Mouse (Mus musculus) embryonic facial prominence, embryonic 15.5 days (tissue): ENCODE measurements around the gene Tnni3k. TPM values are rescaled to one million over a fixed set of nuclear protein-coding genes. Genes with fewer than 3 reads are reported as not detected.
A peak's percentile ranks its signal among the peaks of the same experiment; 100 is the strongest.

Source experiments
- ATAC-seq: fragments of 200-750 bp; cut with Nextera tagmentation; 2 replicates; pipeline ENCODE4 v1.8.0; 2017; ENCODE audit warnings: low read depth, moderate TSS enrichment; ENCODE audit not compliant: insufficient number of reproducible peaks, low FRiP score, low TSS enrichment
- H3K27ac ChIP-seq: fragments of 300-500 bp; sonication (generic); replicated peaks from 2 replicates; pipeline ENCODE4 v1.5.1; 2015; ENCODE audit warnings: mild to moderate bottlenecking, inconsistent platforms
- H3K27me3 ChIP-seq: fragments of 300-500 bp; sonication (generic); 2 replicates; pipeline ENCODE4 v1.6.1; 2015; ENCODE audit warnings: inconsistent platforms
- H3K36me3 ChIP-seq: fragments of 300-500 bp; sonication (generic); 2 replicates; pipeline ENCODE4 v1.6.1; 2015; ENCODE audit warnings: mild to moderate bottlenecking, inconsistent platforms
- H3K4me1 ChIP-seq: fragments of 300-500 bp; sonication (generic); 2 replicates; pipeline ENCODE4 v1.6.1; 2015; ENCODE audit warnings: inconsistent platforms
- H3K4me2 ChIP-seq: fragments of 300-500 bp; sonication (generic); replicated peaks from 2 replicates; pipeline ENCODE4 v1.6.1; 2015; ENCODE audit warnings: mild to moderate bottlenecking, inconsistent platforms
- H3K4me3 ChIP-seq: fragments of 300-500 bp; sonication (generic); replicated peaks from 2 replicates; pipeline ENCODE4 v1.5.1; 2015; ENCODE audit warnings: mild to moderate bottlenecking, inconsistent platforms
- H3K9ac ChIP-seq: fragments of 300-500 bp; sonication (generic); 2 replicates; pipeline ENCODE4 v1.6.1; 2015; ENCODE audit warnings: inconsistent platforms
- H3K9me3 ChIP-seq: fragments of 300-500 bp; sonication (generic); replicated peaks from 2 replicates; pipeline ENCODE4 v1.6.1; 2016; ENCODE audit warnings: inconsistent platforms
- WGBS: fragments of 180-500 bp; shearing (Covaris S2); methylation state at CpG from one replicate; pipeline ENCODE4 v1.1.7; 2015; 5-methylcytosine and 5-hydroxymethylcytosine counted together
- polyA plus RNA-seq: library from polyadenylated mRNA; unstranded; fragments of >200 nt; fragmentation: Nextera tagmentation; extraction: Ambion mirVana; gene quantifications from 2 replicates; pipeline ENCODE4 v1.2.1, GENCODE M21; 2015

Tnni3k gene
- polyA plus RNA-seq, 1 experiment from 2014 or later, result not detected

DNA sequence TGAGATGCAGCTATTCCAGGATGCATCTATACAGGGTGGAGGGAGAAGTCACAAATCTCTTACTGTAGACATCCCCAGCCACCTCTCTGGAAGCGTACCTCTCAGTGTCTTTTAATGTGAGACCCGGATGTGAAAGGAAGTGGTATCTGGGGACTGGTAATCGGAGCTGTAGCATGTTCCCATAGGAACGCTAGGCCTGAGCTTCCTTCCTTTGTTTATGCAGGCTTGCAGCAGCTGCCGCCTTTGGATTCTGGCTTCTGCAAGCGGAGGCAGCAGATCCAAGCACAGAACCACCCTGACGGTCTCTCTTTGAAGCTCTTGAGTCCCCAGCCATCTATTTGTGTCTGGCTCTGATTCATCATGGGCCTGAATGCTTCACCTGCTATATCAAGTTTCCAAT is 248.6 kb downstream of the Tnni3k start:
- Histone ChIP-seq H3K9ac (no peak overlapping the region), H3K4me2 (no peak overlapping the region), H3K27ac (no peak overlapping the region), H3K4me3 (no peak overlapping the region), H3K9me3 (no peaks in the 10 kb centered on the region), H3K4me1 (no peaks in the 10 kb centered on the region), H3K36me3 (no peaks in the 10 kb centered on the region), H3K27me3 (no peaks in the 10 kb centered on the region; the same call in 1 of the 2 replicates)
- peak; percentile 71 for ATAC-seq
- WGBS, result 28% methylated on average over 7 of the region's 7 CpGs

DNA sequence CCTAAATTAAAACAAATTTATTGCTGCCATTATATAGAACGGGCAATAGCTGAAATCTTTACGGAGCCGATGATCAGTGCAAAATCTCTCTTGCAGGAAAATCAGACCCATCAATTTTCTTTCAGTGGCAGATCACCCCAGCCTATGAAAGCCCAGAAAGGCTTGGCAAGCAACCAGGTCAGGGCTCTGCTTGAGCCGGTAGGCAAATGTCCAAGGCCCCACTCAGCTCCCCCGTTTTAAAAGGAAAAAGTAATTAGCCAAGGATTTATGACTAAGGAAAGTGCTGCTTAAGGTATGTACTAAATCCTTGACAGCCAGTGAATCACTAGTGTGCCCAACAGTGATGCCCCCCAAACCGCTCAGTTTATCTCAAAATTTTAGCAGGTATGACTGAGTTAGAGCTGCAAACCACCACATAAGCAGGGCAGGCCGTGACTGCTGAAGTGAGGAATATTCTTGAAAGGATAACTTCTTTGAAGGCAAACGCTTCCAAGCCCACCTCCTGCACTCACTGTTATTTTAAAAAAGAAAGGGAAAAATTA is 254.2 kb downstream of the Tnni3k start:
- H3K4me1 ChIP-seq, result no peaks in the 10 kb centered on the region
- H3K4me2 ChIP-seq, result no peak overlapping the region
- H3K27ac ChIP-seq, result no peak overlapping the region
- H3K36me3 ChIP-seq, result no peaks in the 10 kb centered on the region
- ATAC-seq, result no peak
- 82% methylated on average over 8 of the region's 8 CpGs for WGBS
- no peak overlapping the region for H3K4me3 ChIP-seq
- no peaks in the 10 kb centered on the region for H3K9me3 ChIP-seq
- H3K9ac ChIP-seq, result no peak overlapping the region
- H3K27me3 ChIP-seq, result no peaks in the 10 kb centered on the region

DNA sequence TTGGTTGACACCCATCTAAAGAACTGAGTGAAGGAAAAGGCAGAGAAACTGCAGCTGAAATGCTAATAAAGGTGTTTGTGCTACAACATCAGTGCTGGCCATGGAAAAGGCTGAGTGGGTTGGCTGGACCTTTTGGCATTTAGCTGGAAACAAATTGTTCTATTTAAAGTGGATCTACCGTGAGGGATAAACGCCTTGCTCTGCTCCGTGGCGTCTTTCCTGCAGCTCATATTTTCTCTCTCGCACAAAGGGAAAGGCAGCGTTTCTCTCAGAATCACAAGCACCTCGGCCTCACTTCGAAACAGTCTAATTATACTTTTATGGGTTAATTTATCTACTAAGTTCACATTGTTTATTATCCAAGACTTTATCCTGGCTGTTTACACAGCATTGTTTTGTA is 254.8 kb downstream of the Tnni3k start:
- ATAC-seq, result no peak
- no peak overlapping the region for H3K4me3 ChIP-seq
- 76% methylated on average over 8 of the region's 8 CpGs for WGBS
- no peak overlapping the region for H3K27ac ChIP-seq
- H3K4me2 ChIP-seq, result no peak overlapping the region
- H3K27me3 ChIP-seq, result no peaks in the 10 kb centered on the region
- H3K4me1 ChIP-seq, result no peaks in the 10 kb centered on the region
- no peak overlapping the region for H3K9ac ChIP-seq
- no peaks in the 10 kb centered on the region for H3K9me3 ChIP-seq
- H3K36me3 ChIP-seq, result no peaks in the 10 kb centered on the region

DNA sequence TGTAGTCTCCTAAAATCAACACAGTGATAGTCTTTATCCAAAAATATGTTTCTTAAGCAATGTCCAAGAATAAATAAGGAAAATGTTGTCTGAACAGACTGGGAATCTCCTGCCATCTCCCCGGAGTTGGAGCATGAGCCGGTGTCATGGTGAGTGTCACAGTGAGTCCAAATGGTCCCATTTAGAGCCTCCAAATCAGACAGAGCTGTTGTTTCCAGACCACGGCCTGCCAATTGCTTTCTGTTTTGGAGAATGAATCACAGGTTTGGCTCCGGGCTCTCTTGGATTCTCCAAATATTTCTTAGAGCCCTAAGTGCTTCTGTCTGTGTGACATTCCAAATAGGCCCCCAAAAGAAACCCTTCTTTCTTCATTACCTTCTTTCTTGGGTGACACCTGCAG is 256.4 kb downstream of the Tnni3k start:
- 52% methylated on average over 4 of the region's 4 CpGs for WGBS
- Histone ChIP-seq H3K4me2 (no peak overlapping the region), H3K27ac (no peak overlapping the region)

DNA sequence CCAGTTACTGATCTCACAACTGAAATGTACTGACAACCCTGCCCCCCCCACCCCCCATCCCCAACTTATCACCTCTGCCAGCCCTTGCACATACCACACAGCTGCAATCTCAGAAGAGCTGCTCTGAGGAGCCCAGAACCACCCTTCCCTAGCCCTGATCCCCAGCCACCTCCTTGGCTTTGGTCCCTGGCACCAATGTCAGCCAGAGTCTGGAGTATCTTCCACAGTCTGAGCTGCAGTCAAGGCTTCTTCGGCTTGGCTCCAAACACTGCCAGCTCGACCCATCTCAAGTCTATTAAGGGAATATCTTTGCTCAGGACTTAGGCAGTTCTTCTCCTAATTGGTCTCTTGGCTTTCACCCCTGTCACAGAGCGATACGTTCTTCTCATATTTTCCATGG is 261.6 kb downstream of the Tnni3k start:
- no peaks in the 10 kb centered on the region for H3K36me3 ChIP-seq
- H3K27ac ChIP-seq, result no peak overlapping the region
- WGBS, result 55% methylated on average over 4 of the region's 4 CpGs
- no peaks in the 10 kb centered on the region for H3K27me3 ChIP-seq
- no peak overlapping the region for H3K4me3 ChIP-seq
- H3K4me1 ChIP-seq, result no peaks in the 10 kb centered on the region
- H3K9ac ChIP-seq, result no peak overlapping the region
- no peak overlapping the region for H3K4me2 ChIP-seq
- no peaks in the 10 kb centered on the region for H3K9me3 ChIP-seq
- ATAC-seq, result no peak

More for the DNA sequence above, 256.4 kb downstream of the Tnni3k start:
- Histone ChIP-seq H3K4me1 (no peaks in the 10 kb centered on the region), H3K27me3 (no peaks in the 10 kb centered on the region), H3K4me3 (no peak overlapping the region), H3K36me3 (no peaks in the 10 kb centered on the region), H3K9me3 (no peaks in the 10 kb centered on the region), H3K9ac (no peak overlapping the region)
- ATAC-seq, result no peak

DNA sequence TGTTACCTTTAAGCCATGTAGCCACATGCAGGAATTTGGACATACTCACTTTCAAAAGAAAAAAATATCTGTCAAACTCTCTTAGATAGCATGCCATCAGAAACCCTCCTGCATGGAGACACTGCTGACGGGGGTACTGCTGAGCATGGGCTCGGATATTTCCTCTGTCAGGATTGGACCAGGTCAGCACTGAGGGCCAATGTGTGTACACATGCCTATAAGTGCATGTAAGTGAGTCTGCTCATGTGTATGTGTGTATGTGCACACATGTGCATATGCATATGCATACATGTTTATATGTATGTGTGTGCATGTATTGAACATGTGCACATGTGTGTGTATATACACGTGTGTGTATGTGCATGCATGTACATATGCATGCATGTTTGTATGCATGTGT is 267.6 kb downstream of the Tnni3k start:
- Histone ChIP-seq H3K27ac (no peak overlapping the region), H3K27me3 (no peaks in the 10 kb centered on the region), H3K4me3 (no peak overlapping the region), H3K9ac (no peak overlapping the region), H3K4me2 (no peak overlapping the region), H3K36me3 (no peaks in the 10 kb centered on the region), H3K9me3 (no peaks in the 10 kb centered on the region), H3K4me1 (no peaks in the 10 kb centered on the region)
- 77% methylated on average over 3 of the region's 3 CpGs for WGBS
- no peak for ATAC-seq

DNA sequence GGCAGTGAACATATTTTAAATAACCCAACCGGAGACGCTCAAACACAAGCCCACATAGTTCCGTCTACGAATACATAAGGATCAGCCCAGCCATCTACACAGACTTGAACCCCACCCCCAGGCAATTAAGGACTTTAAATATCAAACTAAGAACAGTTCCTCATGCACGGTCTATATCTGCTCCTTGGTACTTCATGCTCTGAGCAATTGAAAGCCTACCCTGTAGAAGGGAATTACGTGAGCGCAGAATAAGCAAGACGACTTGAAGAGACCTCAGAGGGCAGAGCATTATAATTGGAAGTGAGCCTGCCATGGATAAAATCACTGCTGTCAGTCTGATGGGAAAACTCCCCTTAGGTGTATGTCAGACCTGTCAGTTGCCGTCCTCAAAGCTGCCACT is 268.9 kb downstream of the Tnni3k start:
- no peaks in the 10 kb centered on the region for H3K36me3 ChIP-seq
- no peak overlapping the region for H3K4me2 ChIP-seq
- no peak for ATAC-seq
- H3K4me1 ChIP-seq, result no peaks in the 10 kb centered on the region
- H3K9me3 ChIP-seq, result no peaks in the 10 kb centered on the region
- no peak overlapping the region for H3K27ac ChIP-seq
- H3K9ac ChIP-seq, result no peak overlapping the region
- H3K4me3 ChIP-seq, result no peak overlapping the region
- WGBS, result 66% methylated on average over 9 of the region's 9 CpGs
- no peaks in the 10 kb centered on the region for H3K27me3 ChIP-seq

DNA sequence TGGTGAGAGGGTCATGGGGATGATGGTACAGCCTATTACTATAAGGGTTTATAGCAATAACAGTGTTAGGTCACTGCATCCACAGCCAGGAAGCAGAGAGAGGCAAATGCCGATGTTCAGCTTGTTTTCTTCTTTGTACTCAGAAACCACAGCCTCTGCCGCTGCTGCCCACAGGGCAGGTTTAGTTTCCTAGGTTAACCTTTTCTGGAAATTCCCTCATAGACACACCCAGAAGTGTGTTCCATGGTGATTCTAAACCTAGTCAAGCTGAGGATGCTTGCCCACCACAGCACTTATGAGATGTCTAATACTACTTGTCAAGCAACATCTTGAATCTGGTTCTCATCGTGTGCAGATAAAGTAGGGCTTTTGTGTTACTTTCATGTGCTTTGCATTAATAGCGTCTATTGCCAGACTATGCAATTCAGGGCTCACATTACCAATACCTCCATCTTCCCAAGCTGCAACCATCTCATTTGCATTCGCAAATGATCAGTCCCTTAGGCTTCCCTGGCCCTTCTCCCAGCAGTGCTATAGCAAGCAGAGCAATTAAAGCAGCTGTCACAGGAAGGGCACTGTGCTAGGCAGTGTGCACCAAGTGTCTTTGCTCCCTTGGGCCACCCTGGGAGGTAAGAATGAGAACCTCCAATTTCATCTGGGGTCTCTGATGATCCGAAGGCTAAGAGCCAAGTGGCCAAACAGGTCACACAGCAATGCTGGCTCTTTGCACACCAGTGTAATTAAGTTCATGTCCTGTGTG is 276.2 kb downstream of the Tnni3k start:
- Histone ChIP-seq H3K4me1 (peaks cover 14% of the 10 kb centered on the region; the same call in 1 of the 2 replicates), H3K9ac (no peak overlapping the region), H3K27me3 (no peaks in the 10 kb centered on the region), H3K27ac (no peak overlapping the region), H3K9me3 (no peaks in the 10 kb centered on the region), H3K4me2 (no peak overlapping the region), H3K4me3 (no peak overlapping the region), H3K36me3 (no peaks in the 10 kb centered on the region)
- ATAC-seq, result peak; percentile 47; the same call in 1 of the 2 replicates
- 20% methylated on average over 6 of the region's 6 CpGs for WGBS

DNA sequence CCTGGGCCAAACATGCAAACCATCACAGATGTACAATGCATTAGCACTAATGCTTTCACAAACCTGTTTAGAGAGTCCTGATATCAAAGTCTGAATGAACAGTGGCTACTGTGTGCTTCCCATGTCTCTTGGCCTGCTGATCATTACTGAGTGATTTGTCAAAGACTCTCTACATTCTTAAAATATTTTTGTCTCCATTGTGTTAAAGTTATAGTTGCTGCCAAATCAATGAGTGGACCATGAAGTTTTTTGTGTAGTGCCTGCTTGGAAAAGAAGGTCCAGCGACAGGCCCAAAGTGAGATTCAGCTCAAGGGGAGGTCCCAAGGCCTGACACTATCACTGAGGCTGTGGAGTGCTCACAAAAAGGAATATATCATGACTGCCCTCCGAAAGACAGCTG is 283.6 kb downstream of the Tnni3k start:
- no peak overlapping the region for H3K4me2 ChIP-seq
- no peak overlapping the region for H3K4me3 ChIP-seq
- H3K27me3 ChIP-seq, result no peaks in the 10 kb centered on the region
- no peak for ATAC-seq
- 90% methylated on average over 2 of the region's 2 CpGs for WGBS
- no peaks in the 10 kb centered on the region for H3K9me3 ChIP-seq
- no peak overlapping the region for H3K27ac ChIP-seq
- no peaks in the 10 kb centered on the region for H3K4me1 ChIP-seq
- no peaks in the 10 kb centered on the region for H3K36me3 ChIP-seq
- H3K9ac ChIP-seq, result no peak overlapping the region

DNA sequence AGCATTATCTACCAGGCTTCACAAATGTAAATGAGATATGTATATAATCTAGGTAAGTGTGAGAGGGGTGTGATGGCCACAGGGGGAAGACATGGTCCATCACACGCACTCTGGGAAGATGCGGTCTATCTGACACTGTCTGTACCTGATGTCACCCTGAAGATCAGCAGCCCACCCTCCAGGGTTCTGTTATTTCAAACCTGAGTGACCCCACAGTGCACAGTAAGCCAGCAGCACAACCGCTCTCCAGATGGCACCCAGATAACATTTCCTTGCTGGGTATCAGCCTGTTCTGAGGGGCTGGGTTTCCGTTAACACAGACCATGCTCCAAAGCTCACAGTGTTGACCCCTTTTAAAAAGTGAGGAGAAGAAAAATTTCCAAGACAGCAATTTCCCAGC is 288.9 kb downstream of the Tnni3k start:
- Histone ChIP-seq H3K9me3 (no peaks in the 10 kb centered on the region), H3K9ac (no peak overlapping the region), H3K4me2 (no peak overlapping the region), H3K27ac (no peak overlapping the region), H3K27me3 (no peaks in the 10 kb centered on the region), H3K36me3 (no peaks in the 10 kb centered on the region), H3K4me3 (no peak overlapping the region), H3K4me1 (no peaks in the 10 kb centered on the region)
- ATAC-seq, result 0 out of 2 replicates have a peak, but pooled peaks have one; percentile 34
- 53% methylated on average over 4 of the region's 4 CpGs for WGBS

DNA sequence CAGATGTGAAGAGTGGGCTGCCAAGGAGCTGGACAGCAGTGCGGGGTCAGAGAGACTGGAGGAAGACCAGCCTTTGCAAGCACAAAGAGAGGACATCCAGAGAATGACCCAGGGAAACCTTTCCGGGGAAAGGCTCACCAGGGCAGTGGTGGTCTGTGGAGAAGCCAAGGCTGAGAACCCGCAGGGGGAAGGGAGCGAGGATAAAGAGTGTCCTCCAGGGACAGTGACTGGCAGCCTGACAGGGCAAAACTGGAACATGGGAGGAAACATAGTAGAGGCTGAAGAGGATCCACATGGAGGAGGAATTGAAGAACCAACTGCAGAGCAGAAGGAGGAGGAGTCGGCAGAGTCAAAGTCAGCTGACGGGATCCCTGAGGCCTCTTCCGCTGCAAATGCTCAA is 291.1 kb downstream of the Tnni3k start:
- ATAC-seq, result no peak
- Histone ChIP-seq H3K9ac (no peak overlapping the region), H3K9me3 (no peaks in the 10 kb centered on the region), H3K4me1 (no peaks in the 10 kb centered on the region), H3K27me3 (no peaks in the 10 kb centered on the region), H3K4me3 (no peak overlapping the region), H3K27ac (no peak overlapping the region), H3K4me2 (no peak overlapping the region), H3K36me3 (no peaks in the 10 kb centered on the region)
- WGBS, result 82% methylated on average over 7 of the region's 7 CpGs

DNA sequence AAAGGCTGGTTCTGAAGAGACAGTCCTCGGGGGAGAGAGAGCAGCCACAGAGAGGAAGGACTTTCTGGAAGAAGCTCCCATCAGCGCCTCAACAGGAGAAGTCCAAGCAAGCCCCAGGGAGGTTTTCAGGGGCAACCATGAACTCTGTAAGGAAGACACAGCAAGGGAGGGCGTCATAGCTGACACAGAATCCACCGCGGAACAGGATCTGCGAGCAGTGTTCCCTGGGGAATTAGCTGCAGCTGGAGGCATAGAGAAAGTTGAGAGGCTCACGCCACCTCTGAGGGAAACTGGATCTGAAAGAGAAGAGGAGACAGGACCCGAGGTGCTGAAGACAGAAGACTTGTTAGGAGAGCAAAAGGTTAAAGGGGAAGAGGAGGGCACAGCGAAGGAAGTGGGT is 291.8 kb downstream of the Tnni3k start:
- Histone ChIP-seq H3K9ac (no peak overlapping the region), H3K4me1 (no peaks in the 10 kb centered on the region), H3K4me3 (no peak overlapping the region), H3K4me2 (no peak overlapping the region), H3K27ac (no peak overlapping the region), H3K9me3 (no peaks in the 10 kb centered on the region), H3K27me3 (no peaks in the 10 kb centered on the region), H3K36me3 (no peaks in the 10 kb centered on the region)
- no peak for ATAC-seq
- WGBS, result 36% methylated on average over 9 of the region's 9 CpGs
